Mouse (Mus musculus) mesoderm, embryonic 11.5 days (tissue): Measurements from ENCODE around the gene Atp8b5.
A peak's percentile ranks its signal among the peaks of the same experiment; 100 is the strongest.

Experiments
- DNase-seq: peaks from one replicate; pipeline ENCODE4 v3.0.0-alpha.2; 2012; ENCODE audit warnings: low read depth, low spot score

Atp8b5 gene

GRCm38 (mm10) chr4:43383246-43384082 lies 116.5 kb downstream of the Atp8b5 start:
- DNase-seq, result no peak

GRCm38 (mm10) chr4:43384083-43384460 lies 117.1 kb downstream of the Atp8b5 start:
- DNase-seq, result no peak

GRCm38 (mm10) chr4:43384541-43384940 lies 117.6 kb downstream of the Atp8b5 start:
- DNase-seq, result no peak

- no peak for DNase-seq
These were observed 120.0 kb downstream of the Atp8b5 start for GRCm38 (mm10) chr4:43386932-43387331.

- DNase-seq, result no peak
These were observed 122.4 kb downstream of the Atp8b5 start for GRCm38 (mm10) chr4:43389390-43389789.

- no peak for DNase-seq
These were observed 123.0 kb downstream of the Atp8b5 start for GRCm38 (mm10) chr4:43389845-43390440.

GRCm38 (mm10) chr4:43391521-43392050 lies 124.6 kb downstream of the Atp8b5 start:
- DNase-seq, result no peak

GRCm38 (mm10) chr4:43394345-43394891 lies 127.5 kb downstream of the Atp8b5 start:
- peak; percentile 38 for DNase-seq

GRCm38 (mm10) chr4:43395147-43395546 lies 128.2 kb downstream of the Atp8b5 start:
- DNase-seq, result no peak

GRCm38 (mm10) chr4:43395836-43396235 lies 128.9 kb downstream of the Atp8b5 start:
- no peak for DNase-seq

- no peak for DNase-seq
These were observed 129.4 kb downstream of the Atp8b5 start for GRCm38 (mm10) chr4:43396381-43396780.

- peak; percentile 9 for DNase-seq
These were observed 131.1 kb downstream of the Atp8b5 start for GRCm38 (mm10) chr4:43398014-43398413.

GRCm38 (mm10) chr4:43398829-43399331 lies 131.9 kb downstream of the Atp8b5 start:
- peak; percentile 8 for DNase-seq

GRCm38 (mm10) chr4:43399391-43400131 lies 132.6 kb downstream of the Atp8b5 start:
- DNase-seq, result no peak

GRCm38 (mm10) chr4:43400976-43401375 lies 134.0 kb downstream of the Atp8b5 start:
- peak; percentile 61 for DNase-seq

- no peak for DNase-seq
These were observed 134.5 kb downstream of the Atp8b5 start for GRCm38 (mm10) chr4:43401486-43401885.

- no peak for DNase-seq
These were observed 135.3 kb downstream of the Atp8b5 start for GRCm38 (mm10) chr4:43402212-43402611.

- DNase-seq, result no peak
These were observed 137.7 kb downstream of the Atp8b5 start for GRCm38 (mm10) chr4:43404697-43405096.

- DNase-seq, result peak; percentile 91
These were observed 139.4 kb downstream of the Atp8b5 start for GRCm38 (mm10) chr4:43406162-43406971.

GRCm38 (mm10) chr4:43407071-43407920 lies 140.3 kb downstream of the Atp8b5 start:
- DNase-seq, result no peak
